19 mouse cellular contexts compared by ENCODE assay signal in the genomic region with DNA sequence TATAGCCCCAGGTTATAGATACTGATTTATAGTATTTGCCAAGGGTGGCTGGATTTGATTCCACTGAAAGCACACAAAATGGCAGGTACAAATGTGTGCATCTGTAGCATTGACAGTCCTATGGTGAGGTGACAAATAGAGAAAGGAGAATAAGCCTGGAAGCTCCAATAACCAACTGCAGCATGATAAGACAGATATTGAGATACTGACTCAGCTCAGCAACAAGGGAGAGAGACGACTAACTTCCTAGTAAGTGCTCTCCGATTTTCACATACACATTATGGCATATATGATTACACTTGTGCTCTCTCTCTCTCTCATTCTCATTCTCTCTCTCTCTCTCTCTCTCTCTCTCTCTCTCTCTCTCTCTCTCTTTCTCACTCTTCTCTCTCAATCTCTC.
A peak's percentile ranks its signal among the peaks of the same experiment; 100 is the strongest.
DNase-seq lines count a peak whose midpoint lies in the region; ATAC-seq lines count a peak whose summit lies in the region.
"Had no signal": no experiment of that assay in that cellular context is flagged by ENCODE, and none has a peak within 500 bp of the region (broad histone marks: within the 10 kb centered on the region; RNA-seq: fewer than 3 reads in every experiment).

No protein-coding gene starts in this region.

- no peaks in the 10 kb centered on the region for H3K27me3 ChIP-seq in megakaryocyte, embryonic 14.5 days (replicated peaks)
- H3K27me3 ChIP-seq: embryonic facial prominence, embryonic 12.5 days; heart, embryonic 13.5 days; hindbrain, embryonic 15.5 days had no signal

- DNase-seq in MEL-GATA-1-ER (ENCODE audit: extremely low read depth, low read depth), result peak; percentile 19
- no peak for DNase-seq in frontal cortex, adult 2 months (ENCODE audit: extremely low spot score in 1 of 2, low spot score in 1 of 2)
- DNase-seq in left cerebral cortex, adult 9 months (ENCODE audit: low spot score in 2 of 2), result no peak
- DNase-seq in natural killer cell, adult 2 months (ENCODE audit: low spot score in 2 of 2), result no peak
- DNase-seq: adrenal gland, adult 8-10 months; cerebellum, adult 11 months; cerebellum, adult 8-10 months; cerebellum, postnatal 14 days; gastrocnemius, postnatal 25 days; heart, adult 11 months; heart, postnatal 36 days had no signal

- no peak for ATAC-seq in megakaryocyte, adult 5-6 weeks (ENCODE audit: poor library complexity, severe bottlenecking)
- peak; percentile 55; the same call in 1 of the 2 replicates for ATAC-seq in megakaryocyte-erythroid progenitor cell, adult 5-6 weeks (replicated peaks; ENCODE audit: low FRiP score, low TSS enrichment, poor library complexity, severe bottlenecking)
- ATAC-seq: forebrain, embryonic 16.5 days; intestine, postnatal 0 days had no signal

- peak overlapping the region; percentile 89 for H3K4me3 ChIP-seq in megakaryocyte, embryonic 14.5 days (replicated peaks)
- H3K4me3 ChIP-seq: embryonic facial prominence, embryonic 12.5 days; heart, embryonic 13.5 days; hindbrain, embryonic 15.5 days had no signal

- no peaks in the 10 kb centered on the region for H3K9me3 ChIP-seq in megakaryocyte, embryonic 14.5 days
- H3K9me3 ChIP-seq: embryonic facial prominence, embryonic 12.5 days; heart, embryonic 13.5 days; hindbrain, embryonic 15.5 days had no signal

- peaks cover 6% of the 10 kb centered on the region; the same call in 1 of the 2 replicates for H3K4me1 ChIP-seq in megakaryocyte, embryonic 14.5 days
- H3K4me1 ChIP-seq: embryonic facial prominence, embryonic 12.5 days; heart, embryonic 13.5 days; hindbrain, embryonic 15.5 days had no signal

- H3K36me3 ChIP-seq in megakaryocyte, embryonic 14.5 days (replicated peaks; ENCODE audit: low read length), result no peaks in the 10 kb centered on the region
- H3K36me3 ChIP-seq: embryonic facial prominence, embryonic 12.5 days; heart, embryonic 13.5 days; hindbrain, embryonic 15.5 days had no signal
